Mouse (Mus musculus) MEL (cell line): ENCODE data around the gene Stk19. TPM values are rescaled to one million over a fixed set of nuclear protein-coding genes. Genes with fewer than 3 reads are reported as not detected.
A peak's percentile ranks its signal among the peaks of the same experiment; 100 is the strongest.

Experiments
- DNase-seq: peaks from one replicate; pipeline ENCODE4 v3.0.0; 2011; ENCODE audit warnings: low read depth, low spot score
- H3K27ac ChIP-seq: 2 replicates; pipeline ENCODE4 v1.5.1; 2012; ENCODE audit warnings: low read depth, mild to moderate bottlenecking, control low read depth, low read length, moderate library complexity; ENCODE audit not compliant: control insufficient read depth
- H3K27me3 ChIP-seq, 2 experiments: fragments of 150-350 bp in 1 of 2; sonication (generic) in 1 of 2; 2 replicates each; pipeline ENCODE4 v1.6.1; 2012; ENCODE audit warnings: low read length in 2 of 2, mild to moderate bottlenecking in 2 of 2, improper control_type of control experiment in 1 of 2, moderate library complexity in 1 of 2; ENCODE audit not compliant: insufficient read depth in 2 of 2, control insufficient read depth in 1 of 2
- H3K36me3 ChIP-seq, 2 experiments: 2 replicates each; pipeline ENCODE4 v1.6.1; 2012 to 2014; ENCODE audit warnings: low read length in 2 of 2, improper control_type of control experiment in 1 of 2, inconsistent platforms in 1 of 2, mild to moderate bottlenecking in 1 of 2; ENCODE audit not compliant: insufficient read depth in 2 of 2, control insufficient read depth in 1 of 2
- H3K4me1 ChIP-seq, 2 experiments: fragments of 150-350 bp in 1 of 2; sonication (generic) in 1 of 2; 2 replicates each; pipeline ENCODE4 v1.6.1; 2012; ENCODE audit warnings: low read length in 2 of 2, improper control_type of control experiment in 1 of 2, mild to moderate bottlenecking in 1 of 2; ENCODE audit not compliant: insufficient read depth in 2 of 2, control insufficient read depth in 1 of 2
- H3K4me3 ChIP-seq, 2 experiments: fragments of 150-350 bp in 1 of 2; sonication (generic) in 1 of 2; 2 replicates each; pipeline ENCODE4 v1.5.1; 2012; ENCODE audit warnings: low read depth in 2 of 2, low read length in 2 of 2, mild to moderate bottlenecking in 2 of 2, moderate library complexity in 2 of 2, control low read depth in 1 of 2, improper control_type of control experiment in 1 of 2; ENCODE audit not compliant: control insufficient read depth in 1 of 2, insufficient read depth in 1 of 2
- H3K79me2 ChIP-seq: 2 replicates; pipeline ENCODE4 v1.6.1; 2012; ENCODE audit warnings: mild to moderate bottlenecking, low read length, moderate library complexity; ENCODE audit not compliant: control insufficient read depth, poor library complexity, insufficient read depth
- H3K9ac ChIP-seq: 2 replicates; pipeline ENCODE4 v1.6.1; 2012; ENCODE audit warnings: low read depth, mild to moderate bottlenecking, control low read depth, low read length, moderate library complexity; ENCODE audit not compliant: control insufficient read depth, poor library complexity, severe bottlenecking
- H3K9me3 ChIP-seq: fragments of 150-350 bp; sonication (generic); replicated peaks from 2 replicates; pipeline ENCODE4 v1.6.1; 2012; ENCODE audit warnings: mild to moderate bottlenecking, low read length, improper control_type of control experiment, moderate library complexity; ENCODE audit not compliant: insufficient read depth
- BHLHE40 ChIP-seq: IDR thresholded peaks from 2 replicates; pipeline ENCODE4 v1.6.1; 2012; ENCODE audit warnings: low read depth, mild to moderate bottlenecking, inconsistent platforms, low read length, improper control_type of control experiment, borderline replicate concordance
- CHD1 ChIP-seq: IDR thresholded peaks from 2 replicates; pipeline ENCODE4 v1.6.1; 2012; ENCODE audit warnings: low read depth, mild to moderate bottlenecking, inconsistent platforms, low read length, improper control_type of control experiment
- CHD2 ChIP-seq: IDR thresholded peaks from 2 replicates; pipeline ENCODE4 v1.6.1; 2011; ENCODE audit warnings: low read length, improper control_type of control experiment
- CTCF ChIP-seq, 3 experiments: IDR thresholded peaks in 2 of 3; conservative IDR thresholded peaks in 1 of 3; 2 replicates each; pipeline ENCODE4 v1.5.1; 2011 to 2012; ENCODE audit warnings: low read length in 3 of 3, low read depth in 2 of 3, mild to moderate bottlenecking in 2 of 3, improper control_type of control experiment in 1 of 3, inconsistent platforms in 1 of 3, mixed read lengths in 1 of 3, moderate library complexity in 1 of 3; ENCODE audit not compliant: control insufficient read depth in 1 of 3, insufficient read depth in 1 of 3, poor library complexity in 1 of 3, severe bottlenecking in 1 of 3
- E2F4 ChIP-seq: IDR thresholded peaks from 2 replicates; pipeline ENCODE4 v1.6.1; 2011; ENCODE audit warnings: low read depth, low read length, improper control_type of control experiment, borderline replicate concordance
- ELF1 ChIP-seq: IDR thresholded peaks from 2 replicates; pipeline ENCODE4 v1.6.1; 2014; ENCODE audit warnings: low read depth, mild to moderate bottlenecking, inconsistent platforms, low read length, improper control_type of control experiment, moderate library complexity
- ETS1 ChIP-seq: IDR thresholded peaks from 2 replicates; pipeline ENCODE4 v1.6.1; 2012; ENCODE audit warnings: low read depth, mild to moderate bottlenecking, inconsistent platforms, low read length, improper control_type of control experiment, moderate library complexity
- HCFC1 ChIP-seq: IDR thresholded peaks from 2 replicates; pipeline ENCODE4 v1.6.1; 2012; ENCODE audit warnings: low read depth, mild to moderate bottlenecking, inconsistent platforms, low read length, improper control_type of control experiment, moderate library complexity
- MAX ChIP-seq: IDR thresholded peaks from 2 replicates; pipeline ENCODE4 v1.6.1; 2011; ENCODE audit warnings: low read length, improper control_type of control experiment
- MXI1 ChIP-seq: IDR thresholded peaks from 2 replicates; pipeline ENCODE4 v1.6.1; 2011; ENCODE audit warnings: mild to moderate bottlenecking, low read depth, low read length, improper control_type of control experiment
- NRF1 ChIP-seq: IDR thresholded peaks from 2 replicates; pipeline ENCODE4 v1.6.1; 2014; ENCODE audit warnings: low read depth, mild to moderate bottlenecking, inconsistent platforms, low read length, improper control_type of control experiment, moderate library complexity; ENCODE audit not compliant: poor library complexity, insufficient read depth, severe bottlenecking
- TAL1 ChIP-seq: IDR thresholded peaks from 2 replicates; pipeline ENCODE4 v1.6.1; 2012; ENCODE audit warnings: mild to moderate bottlenecking, inconsistent platforms, low read length, moderate library complexity, mixed read lengths
- UBTF ChIP-seq: IDR thresholded peaks from 2 replicates; pipeline ENCODE4 v1.6.1; 2012; ENCODE audit warnings: low read depth, mild to moderate bottlenecking, inconsistent platforms, low read length, improper control_type of control experiment, moderate library complexity, borderline replicate concordance; ENCODE audit not compliant: insufficient read depth
- ZNF384 ChIP-seq: IDR thresholded peaks from 2 replicates; pipeline ENCODE4 v1.6.1; 2012; ENCODE audit warnings: low read depth, mild to moderate bottlenecking, inconsistent platforms, low read length, improper control_type of control experiment
- polyA plus RNA-seq, 2 experiments: library from polyadenylated mRNA; stranded (reverse) in 1 of 2; unstranded in 1 of 2; fragments of >175 nt in 1 of 2; fragments of >200 nt in 1 of 2; gene quantifications; 2 replicates each; pipeline versions ENCODE4 v1.2.1 to v1.2.4; 2012; ENCODE audit warnings: low replicate concordance in 2 of 2, low read depth in 1 of 2; ENCODE audit not compliant: insufficient read length in 2 of 2, insufficient read depth in 1 of 2, missing spikeins in 1 of 2
- total RNA-seq: library from RNA; depleted of rRNA; stranded (reverse); fragments of 300-350 nt; gene quantifications from 2 replicates; pipeline ENCODE4 v1.2.3, GENCODE M21; 2012

The Stk19 gene
- total and polyA plus RNA-seq, 3 experiments = 43.3 to 56.5 TPM; not detected in 1

- Histone ChIP-seq H3K27ac (no peak overlapping the region), H3K9me3 (no peaks in the 10 kb centered on the region), H3K27me3 (no peaks in the 10 kb centered on the region), H3K79me2 (peaks cover 7% of the 10 kb centered on the region), H3K9ac (no peak overlapping the region), H3K4me1 (peaks cover 0 to 8% of the 10 kb centered on the region in 2 experiments; a peak in 2 of 4 replicates), H3K4me3 (no peak overlapping the region), H3K36me3 (no peaks in the 10 kb centered on the region; a peak in 2 of 4 replicates)
- DNase-seq = no peak
- TF ChIP-seq ELF1 (no peak), CTCF (IDR thresholded peaks at IDR 0.05 in 2 of 3, conservative IDR thresholded peaks at IDR 0.05 in 1 of 3; ENCODE audit: control insufficient read depth in 1 of 3, insufficient read depth in 1 of 3, low read depth in 2 of 3, low read length in 3 of 3, poor library complexity in 1 of 3, severe bottlenecking in 1 of 3) (no peak), HCFC1 (no peak), MAX (no peak), CHD2 (no peak), NRF1 (no peak), ETS1 (no peak), MXI1 (no peak), CHD1 (no peak)
These were observed 2.0 kb upstream of the Stk19 start for GRCm38 (mm10) chr17:34838785-34839184.

GRCm38 (mm10) chr17:34837464-34838324, 949 bp upstream of the Stk19 start:
- TF ChIP-seq NRF1 (no peak), ZNF384 (no peak), HCFC1 (no peak), BHLHE40 (no peak), E2F4 (no peak), UBTF (no peak), TAL1 (no peak)
- peak overlapping the region; percentile 87 for H3K9ac ChIP-seq
- H3K4me1 ChIP-seq = peaks cover 0 to 8% of the 10 kb centered on the region in 2 experiments; a peak in 2 of 4 replicates
- no peaks in the 10 kb centered on the region for H3K27me3 ChIP-seq
- no peaks in the 10 kb centered on the region for H3K9me3 ChIP-seq
- no peaks in the 10 kb centered on the region; a peak in 2 of 4 replicates for H3K36me3 ChIP-seq
- H3K4me3 ChIP-seq = peak overlapping the region; percentile 91 to 96
- DNase-seq = no peak
- H3K79me2 ChIP-seq = peaks cover 7% of the 10 kb centered on the region
- H3K27ac ChIP-seq = peak overlapping the region; percentile 23; the same call in 1 of the 2 replicates
